Mouse (Mus musculus) layer of hippocampus, postnatal 14 days (tissue): ENCODE results near the gene Prkar2a. TPM values are rescaled to one million over a fixed set of nuclear protein-coding genes. Genes with fewer than 3 reads are reported as not detected.
"Not testable (repeated sequence)": the region's sequence is repeated elsewhere in the genome, so short reads cannot be mapped to it uniquely, and the experiment has no call there.

Experiments
- DNase-seq, 2 experiments: peaks; one replicate each; pipeline ENCODE4 v3.0.0; 2021 to 2022; ENCODE audit warnings: low spot score in 2 of 2, mixed read lengths in 1 of 2
- long read RNA-seq, 2 experiments: library from polyadenylated mRNA; stranded (forward); transcript quantifications; one replicate each; pipeline ENCODE4 v2.0.0; 2021
- total RNA-seq, 2 experiments: library from RNA; stranded (reverse); gene quantifications; 2 replicates each; pipeline ENCODE4 v1.2.3; 2021

The Prkar2a gene
- 10 to 100 TPM; 43.5 to 49.4 TPM for total RNA-seq
- long read RNA-seq, experiment 1, full-length matches to known transcripts = 32 of 40 reads
- long read RNA-seq, experiment 1, partial matches to known transcripts = 0 of 40 reads
- long read RNA-seq, experiment 1, other reads (novel, unspliced or antisense) = 8 of 40 reads
- long read RNA-seq, experiment 2, full-length matches to known transcripts = 30 of 46 reads
- long read RNA-seq, experiment 2, partial matches to known transcripts = 1 of 46 reads
- long read RNA-seq, experiment 2, other reads (novel, unspliced or antisense) = 15 of 46 reads

GRCm38 (mm10) chr9:108689106-108689505 lies at the start of gene Prkar2a:
Prkar2a (plus strand) TSS chr9:108689314.
- no peak for DNase-seq

GRCm38 (mm10) chr9:108639825-108640224 lies 49.3 kb upstream of the Prkar2a start:
- no peak for DNase-seq

DNA sequence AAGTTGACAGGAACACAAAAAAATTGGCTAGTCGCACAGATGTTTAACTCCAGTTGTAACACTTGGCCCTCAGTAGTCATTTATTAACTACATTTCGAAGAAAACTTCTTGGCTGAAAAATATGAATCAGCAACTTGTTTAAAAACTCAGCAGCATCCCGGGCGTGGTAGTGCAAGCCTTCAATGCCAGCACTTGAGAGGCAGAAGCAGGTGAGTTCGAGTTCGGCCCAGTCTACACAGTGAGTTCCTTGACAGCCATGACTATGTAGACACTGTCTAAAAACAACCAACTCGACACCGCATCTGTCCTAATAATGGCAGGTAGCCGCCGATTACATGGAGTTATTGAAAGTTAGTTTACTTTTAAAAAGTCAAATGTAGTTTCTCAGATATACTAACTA lies 40.9 kb upstream of the Prkar2a start:
- no peak for DNase-seq

GRCm38 (mm10) chr9:108648611-108649560 lies 40.2 kb upstream of the Prkar2a start, which contains the start of gene Arih2:
Arih2 (minus strand) TSS chr9:108649386.
- DNase-seq = peak; percentile 91 to 92

GRCm38 (mm10) chr9:108649561-108650440 lies 39.3 kb upstream of the Prkar2a start:
- DNase-seq = no peak

GRCm38 (mm10) chr9:108654566-108655464 lies 34.3 kb upstream of the Prkar2a start:
- DNase-seq = no peak

DNA sequence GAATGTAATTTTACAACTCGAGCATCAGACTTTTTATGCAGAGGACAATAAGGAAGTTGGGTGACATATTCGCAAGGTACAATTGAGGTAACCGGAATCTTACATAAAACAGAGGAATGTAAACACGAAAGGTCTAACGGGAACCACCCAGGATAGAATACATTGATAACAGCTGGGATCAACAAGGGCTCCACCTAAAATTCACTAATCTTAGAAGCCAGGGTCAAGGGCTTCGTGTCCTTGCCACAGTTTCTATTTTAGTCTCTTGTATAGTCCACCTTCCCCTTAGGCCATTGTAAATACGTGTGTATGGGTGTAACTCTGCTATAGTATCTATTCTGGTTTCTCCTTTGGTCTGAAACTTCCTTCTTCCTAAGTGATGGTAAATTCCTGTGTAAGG lies 33.2 kb upstream of the Prkar2a start:
- DNase-seq = not testable (repeated sequence)

DNA sequence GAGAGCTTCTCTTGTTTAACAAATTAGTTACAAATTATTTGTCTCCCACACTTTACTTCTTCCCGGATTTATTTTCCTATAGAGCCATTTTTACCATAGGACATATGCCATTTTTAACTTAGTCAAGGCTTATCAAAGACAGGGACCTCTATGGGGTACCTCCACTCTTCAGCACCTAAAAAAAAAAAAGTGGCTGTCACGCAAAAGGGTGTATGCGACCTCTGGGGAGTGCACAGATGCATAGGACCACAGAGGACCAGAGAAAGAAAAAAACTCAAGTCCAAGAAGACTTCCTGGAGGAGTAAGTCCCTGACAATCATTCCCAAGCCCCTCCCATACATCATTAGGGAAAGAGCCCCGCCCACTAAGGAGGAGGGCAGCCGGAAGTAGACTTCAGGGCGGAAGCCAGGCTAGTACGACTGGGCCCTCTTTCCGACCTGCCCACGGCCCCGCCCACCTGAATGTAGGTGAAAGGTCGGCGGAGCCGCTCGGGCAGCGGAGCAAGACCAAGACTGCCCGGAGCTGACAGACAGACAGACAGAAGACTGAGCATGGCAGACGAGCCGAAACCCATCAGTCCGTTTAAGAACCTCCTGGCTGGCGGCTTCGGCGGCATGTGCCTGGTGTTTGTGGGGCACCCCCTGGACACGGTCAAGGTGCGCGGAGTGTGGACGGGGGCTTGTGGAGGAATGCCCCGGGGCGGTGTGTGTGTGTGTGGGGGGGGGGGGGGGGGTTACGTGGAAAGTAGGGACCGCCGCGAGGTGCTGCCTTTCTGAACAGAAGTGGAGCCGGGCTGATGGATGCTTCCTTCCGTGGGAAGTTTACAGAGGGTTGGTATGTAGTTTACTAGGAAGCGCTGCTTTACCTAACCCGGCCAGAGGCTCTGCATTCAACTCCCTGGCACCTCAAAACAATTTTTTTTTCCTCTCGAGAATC lies 27.2 kb upstream of the Prkar2a start, which contains the start of gene Slc25a20:
Slc25a20 (plus strand) TSS at position 412 of the 936 bp plus-strand sequence.
- DNase-seq = peak; percentile 55 to 63

DNA sequence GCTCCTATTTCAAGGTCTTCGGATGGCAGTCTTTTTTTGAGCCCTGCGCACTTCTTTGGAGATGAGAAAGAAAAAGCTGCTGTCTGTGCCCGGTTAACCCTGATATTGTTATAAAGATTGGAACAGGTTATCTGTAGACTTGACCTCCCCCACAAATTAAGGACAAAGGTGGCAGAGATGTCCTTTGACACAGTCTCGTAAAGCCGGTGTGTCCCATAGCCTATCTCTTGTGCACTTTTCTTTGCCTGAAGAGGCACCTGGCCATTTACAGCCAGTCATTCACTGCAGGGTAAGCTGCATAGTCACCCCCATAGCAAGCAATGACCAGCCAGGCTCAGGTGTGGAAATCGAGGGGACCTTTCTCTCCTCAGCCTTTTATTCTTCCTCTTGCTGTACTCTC lies 26.5 kb upstream of the Prkar2a start:
- DNase-seq = no peak

- no peak for DNase-seq
Observed at GRCm38 (mm10) chr9:108669875-108670274, 19.2 kb upstream of the Prkar2a start.

DNA sequence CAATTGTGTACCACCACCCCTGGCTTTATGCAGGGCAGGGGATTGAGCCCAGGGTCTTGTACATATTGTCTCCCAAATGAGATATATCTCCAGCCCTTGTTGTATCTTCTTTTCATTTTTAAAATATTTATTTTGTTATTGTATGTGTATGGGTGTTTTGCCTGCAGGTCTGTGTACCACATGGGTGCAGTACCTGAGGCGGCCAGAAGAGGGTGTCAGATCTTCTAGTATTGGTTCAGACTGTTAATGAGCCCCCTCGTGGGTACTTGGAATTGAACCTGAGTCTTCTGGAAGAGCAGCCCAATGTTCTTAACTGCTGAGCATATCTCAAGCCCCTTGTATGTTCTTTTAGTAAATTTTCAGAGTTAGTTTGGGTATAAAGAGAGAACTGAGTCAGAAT lies 16.0 kb upstream of the Prkar2a start:
- no peak for DNase-seq

DNA sequence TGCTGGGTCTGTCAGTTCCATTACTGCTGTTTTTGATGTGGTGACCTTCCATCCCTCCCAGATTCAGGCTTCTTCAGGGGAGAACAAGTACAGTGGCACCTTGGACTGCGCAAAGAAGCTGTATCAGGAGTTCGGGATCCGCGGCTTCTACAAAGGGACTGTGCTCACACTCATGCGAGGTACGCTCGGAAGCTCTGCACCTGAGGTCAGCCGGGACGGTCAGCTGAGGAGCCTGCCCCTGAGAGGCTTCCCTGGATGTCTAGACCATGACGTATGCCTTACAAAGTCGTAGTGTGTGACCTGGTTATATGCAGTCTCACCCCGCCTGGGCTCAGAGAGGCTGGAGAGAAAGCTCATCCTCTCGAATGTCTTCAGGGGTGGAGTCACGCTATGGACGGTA lies 9.1 kb upstream of the Prkar2a start:
- no peak for DNase-seq

DNA sequence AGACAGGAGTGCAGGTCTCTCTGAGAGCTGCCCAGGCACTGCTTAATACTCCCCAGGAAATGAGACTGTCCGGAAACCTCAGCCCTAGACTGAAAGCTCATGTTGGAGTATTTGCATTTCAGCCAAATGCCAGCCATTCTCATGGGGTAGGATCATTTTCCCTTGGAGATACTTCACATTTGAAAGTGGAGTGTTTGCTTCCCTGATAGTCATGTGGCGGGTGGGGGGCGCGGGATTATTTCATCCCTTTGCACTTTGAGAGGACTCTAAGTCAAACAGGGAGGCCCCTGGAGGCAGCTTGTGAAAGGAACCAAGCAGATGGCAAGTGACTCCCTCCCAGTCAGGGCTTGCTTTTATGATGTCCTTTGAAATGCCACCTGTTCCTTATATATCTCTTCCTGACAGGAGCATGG lies 2.6 kb upstream of the Prkar2a start:
- DNase-seq = no peak

- no peak for DNase-seq
Observed at GRCm38 (mm10) chr9:108687181-108687580, 1.9 kb upstream of the Prkar2a start.

GRCm38 (mm10) chr9:108687686-108688085 lies 1.4 kb upstream of the Prkar2a start:
- no peak for DNase-seq

DNA sequence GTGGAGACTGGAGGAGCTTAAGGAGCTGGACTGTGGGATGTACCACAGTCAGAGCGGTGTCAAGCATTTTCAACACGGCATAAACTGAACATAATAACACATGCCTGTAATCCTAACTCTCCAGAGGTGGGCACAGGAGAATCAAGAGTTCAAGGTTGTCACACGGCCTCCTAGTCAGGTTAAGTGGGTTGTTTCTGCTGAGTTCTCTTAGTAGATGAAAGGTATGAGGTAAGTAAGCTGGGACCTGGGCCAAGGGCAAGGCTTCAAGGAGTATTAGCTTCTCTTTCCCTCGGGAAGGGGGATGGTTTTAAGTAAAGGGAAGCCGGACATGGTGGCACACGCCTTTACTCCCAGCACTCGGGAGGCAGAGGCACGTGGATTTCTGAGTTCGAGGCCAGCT lies 663 bp upstream of the Prkar2a start:
- DNase-seq = no peak

DNA sequence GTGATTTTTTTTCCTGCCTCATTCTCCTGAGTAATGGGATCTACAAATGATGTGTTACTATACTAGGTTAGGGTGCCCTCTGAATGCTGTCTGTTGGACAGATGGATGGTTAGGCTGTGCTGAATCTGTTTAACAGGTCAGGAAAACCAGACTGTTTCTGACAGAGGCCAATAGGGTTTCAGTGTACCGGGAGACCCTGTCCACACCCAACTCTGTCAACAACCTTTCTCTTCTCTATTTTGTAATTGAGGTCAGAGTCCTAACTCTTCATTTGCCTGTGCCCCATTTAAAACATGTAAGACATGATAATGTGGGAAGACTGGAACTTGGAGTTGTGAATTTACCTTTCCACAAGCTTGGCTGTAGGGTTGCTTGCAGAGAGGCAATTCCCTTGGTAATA lies 879 bp downstream of the Prkar2a start:
- no peak for DNase-seq

DNA sequence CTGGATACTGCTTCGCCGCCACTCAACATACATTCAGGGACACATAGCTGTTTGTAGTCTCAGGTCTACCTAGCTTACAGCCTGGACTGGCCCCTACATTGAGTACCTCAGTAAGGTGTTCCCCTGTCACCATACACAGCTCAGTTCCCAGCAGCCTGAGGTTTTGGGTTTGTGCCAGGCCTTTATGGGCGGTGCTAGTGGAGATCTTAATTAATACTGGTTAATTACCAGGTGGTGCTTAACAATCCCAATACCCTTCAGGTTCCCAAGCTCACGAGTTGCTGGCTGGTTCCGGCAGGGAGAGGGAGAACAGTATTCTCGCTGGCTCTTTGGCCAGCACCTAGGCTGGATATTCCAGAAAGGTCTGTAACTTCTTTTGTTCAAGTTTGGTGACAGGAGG lies 1.8 kb downstream of the Prkar2a start:
- DNase-seq = no peak

DNA sequence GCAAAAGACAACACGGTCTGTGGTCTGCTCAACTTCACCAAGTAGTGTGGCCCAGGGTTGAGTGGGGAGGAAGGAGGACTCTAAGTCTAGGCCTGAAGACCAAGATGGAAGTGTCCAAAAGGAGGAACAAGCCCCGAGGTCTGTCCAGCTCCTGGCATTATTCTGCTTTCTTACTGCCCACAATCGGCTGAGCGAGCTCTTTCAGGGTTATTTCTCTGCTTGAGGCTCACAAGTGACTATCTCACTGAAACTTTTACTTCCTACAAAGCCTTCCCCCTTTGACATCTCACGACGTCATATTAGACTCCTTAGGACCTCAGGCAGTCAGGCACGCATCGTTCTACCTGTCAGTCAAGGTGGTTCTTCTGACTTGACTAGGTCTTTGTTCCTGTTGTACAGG lies 2.3 kb downstream of the Prkar2a start:
- DNase-seq = peak; percentile 8 to 19
